Mouse (Mus musculus): ENCODE data around the gene Tmem221. TPM values are rescaled to one million over a fixed set of nuclear protein-coding genes. Genes with fewer than 3 reads are reported as not detected.

Tmem221 gene
- polyA plus RNA-seq, 1 experiment from 2014 or later, result 0.29 TPM

GRCm38 (mm10) chr8:71572077-71572476 is 13.4 kb upstream of the Tmem221 start:
- 90% methylated on average over 2 of the region's 2 CpGs for WGBS
- DNase-seq (ENCODE audit: low spot score), result no peak
- no peak overlapping the region for H3K4me3 ChIP-seq
- H3K27ac ChIP-seq, result no peak overlapping the region
- H3K36me3 ChIP-seq, result no peaks in the 10 kb centered on the region
- H3K27me3 ChIP-seq (ENCODE audit: low read depth, poor library complexity, severe bottlenecking), result peaks cover 33% of the 10 kb centered on the region
- no peaks in the 10 kb centered on the region for H3K9me3 ChIP-seq (replicated peaks)
- peaks cover 29% of the 10 kb centered on the region for H3K4me1 ChIP-seq

- Histone ChIP-seq H3K9me3 (replicated peaks) (no peaks in the 10 kb centered on the region), H3K4me3 (peak overlapping the region; percentile 56), H3K4me1 (peaks cover 29% of the 10 kb centered on the region), H3K27me3 (ENCODE audit: low read depth, poor library complexity, severe bottlenecking) (peaks cover 49% of the 10 kb centered on the region), H3K36me3 (no peaks in the 10 kb centered on the region), H3K27ac (peak overlapping the region; percentile 61)
- WGBS, result under 1% methylated on average over 41 of the region's 41 CpGs
- peak; percentile 90 for DNase-seq (ENCODE audit: low spot score)
These were observed 11.8 kb upstream of the Tmem221 start for GRCm38 (mm10) chr8:71570291-71570954.

GRCm38 (mm10) chr8:71569366-71570290 is 11.0 kb upstream of the Tmem221 start:
- H3K4me1 ChIP-seq, result peaks cover 29% of the 10 kb centered on the region
- DNase-seq (ENCODE audit: low spot score), result peak; percentile 84
- H3K27ac ChIP-seq, result peak overlapping the region; percentile 61
- under 1% methylated on average over 51 of the region's 51 CpGs for WGBS
- peak overlapping the region; percentile 56 for H3K4me3 ChIP-seq
- no peaks in the 10 kb centered on the region for H3K9me3 ChIP-seq (replicated peaks)
- peaks cover 54% of the 10 kb centered on the region for H3K27me3 ChIP-seq (ENCODE audit: low read depth, poor library complexity, severe bottlenecking)
- no peaks in the 10 kb centered on the region for H3K36me3 ChIP-seq

DNA sequence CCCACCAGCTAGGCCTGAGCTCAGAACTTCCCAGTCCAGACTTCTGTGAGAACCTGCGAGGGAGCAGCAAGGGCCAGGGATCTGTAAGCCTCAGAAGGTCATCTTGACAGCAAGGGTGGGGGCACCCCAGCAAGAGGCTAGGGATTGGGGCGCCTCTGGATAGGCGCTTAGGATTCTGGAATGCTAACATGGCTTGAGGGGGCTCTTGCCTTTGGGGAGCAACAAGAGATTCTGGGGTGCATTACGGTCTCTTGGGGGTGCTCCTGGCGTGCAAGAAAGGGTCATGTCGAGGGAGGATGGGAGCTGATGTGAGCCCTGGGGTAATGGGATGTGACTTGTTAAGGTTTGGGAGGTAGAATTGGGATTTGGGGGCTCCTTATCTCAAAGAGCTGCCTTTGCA is 10.3 kb upstream of the Tmem221 start:
- Histone ChIP-seq H3K27me3 (ENCODE audit: low read depth, poor library complexity, severe bottlenecking) (peaks cover 61% of the 10 kb centered on the region), H3K4me1 (peaks cover 29% of the 10 kb centered on the region), H3K4me3 (peak overlapping the region; percentile 56), H3K9me3 (replicated peaks) (peaks cover 4% of the 10 kb centered on the region), H3K27ac (peak overlapping the region; percentile 61), H3K36me3 (no peaks in the 10 kb centered on the region)
- no peak for DNase-seq (ENCODE audit: low spot score)
- WGBS, result 14% methylated on average over 6 of the region's 6 CpGs

DNA sequence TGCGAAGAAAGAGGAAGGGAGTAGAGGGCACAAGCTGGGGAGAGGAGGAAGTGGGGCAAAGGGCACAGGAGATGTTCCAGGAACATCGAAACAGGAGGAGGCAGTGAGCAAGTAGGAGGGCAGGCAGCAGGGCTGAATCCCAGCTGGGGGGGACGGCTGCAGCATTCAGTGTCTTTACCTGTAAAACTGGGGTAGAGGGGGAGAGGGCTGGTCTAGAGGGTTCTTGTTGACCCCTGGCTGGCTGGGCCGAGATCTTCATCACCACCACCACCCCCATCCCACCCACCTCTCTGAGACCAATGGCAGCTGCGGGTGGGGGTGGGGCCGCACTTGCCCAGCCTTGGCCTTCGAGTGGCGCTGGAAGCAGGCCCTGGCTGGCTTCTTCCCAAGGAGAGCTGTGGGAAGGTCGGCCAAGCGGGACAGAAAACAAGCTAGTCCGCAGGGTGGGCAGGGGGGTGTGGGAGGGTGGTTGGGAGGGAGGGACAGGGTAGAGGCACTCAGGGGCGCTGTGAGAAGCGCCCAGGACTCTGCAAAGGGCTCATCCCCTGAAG is 9.8 kb upstream of the Tmem221 start, which contains the start of gene Slc27a1:
Gene Slc27a1, plus strand, starts transcription at position 496 of the 551 bp plus-strand sequence.
- H3K9me3 ChIP-seq (replicated peaks), result peaks cover 4% of the 10 kb centered on the region
- H3K4me3 ChIP-seq, result peak within 1 kb of the TSS; percentile 56
- H3K36me3 ChIP-seq, result no peaks in the 10 kb centered on the region
- DNase-seq (ENCODE audit: low spot score), result no peak
- peaks cover 29% of the 10 kb centered on the region for H3K4me1 ChIP-seq
- 9% methylated on average over 13 of the region's 13 CpGs for WGBS
- H3K27me3 ChIP-seq (ENCODE audit: low read depth, poor library complexity, severe bottlenecking), result peaks cover 66% of the 10 kb centered on the region
- peak within 1 kb of the TSS; percentile 61 for H3K27ac ChIP-seq

DNA sequence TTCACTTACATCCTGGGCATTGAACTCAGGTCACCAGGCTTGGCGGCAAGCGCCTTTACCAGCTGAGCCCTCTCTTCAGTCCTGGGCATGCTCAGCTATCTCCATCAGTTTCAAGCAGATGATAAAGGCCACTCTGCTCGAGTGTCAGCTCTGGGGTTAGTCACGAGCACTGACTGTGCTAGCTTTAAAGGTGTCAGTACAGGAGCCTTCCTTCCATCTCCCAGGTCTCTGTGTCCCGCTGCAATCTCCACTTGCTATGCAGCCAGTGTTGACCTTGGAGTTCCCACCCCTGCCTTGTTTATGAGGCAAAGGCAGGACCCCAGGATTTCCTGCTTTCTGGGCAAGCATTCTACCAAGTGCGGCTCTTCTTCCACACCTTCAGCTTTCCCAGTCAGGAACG is 8.9 kb upstream of the Tmem221 start:
- no peak overlapping the region for H3K4me3 ChIP-seq
- H3K27ac ChIP-seq, result no peak overlapping the region
- H3K27me3 ChIP-seq (ENCODE audit: low read depth, poor library complexity, severe bottlenecking), result peaks cover 75% of the 10 kb centered on the region
- no peak for DNase-seq (ENCODE audit: low spot score)
- WGBS, result 72% methylated on average over 7 of the region's 7 CpGs
- H3K4me1 ChIP-seq, result peaks cover 34% of the 10 kb centered on the region
- no peaks in the 10 kb centered on the region for H3K36me3 ChIP-seq
- peaks cover 4% of the 10 kb centered on the region for H3K9me3 ChIP-seq (replicated peaks)

DNA sequence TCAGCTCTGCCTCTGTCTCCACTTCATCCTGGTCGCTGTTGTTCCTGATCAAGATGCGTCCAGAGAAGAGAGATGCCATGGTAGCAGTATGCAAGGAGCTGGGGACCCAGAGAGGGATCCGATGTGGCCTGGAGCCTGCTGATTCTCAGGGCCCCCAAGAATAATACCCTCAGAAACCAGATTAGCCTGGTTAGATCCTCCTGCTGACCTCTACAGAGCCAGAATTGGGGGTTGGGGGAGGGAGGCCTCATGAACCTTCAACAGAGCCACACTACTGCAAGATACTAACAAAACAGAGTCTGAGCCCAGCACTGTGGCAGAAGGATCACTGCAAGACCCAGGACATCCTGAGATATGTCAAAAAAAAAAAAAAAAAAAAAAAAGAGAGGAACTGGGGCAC is 7.8 kb upstream of the Tmem221 start, which contains the start of gene Nxnl1:
Gene Nxnl1, minus strand, starts transcription at position 101 of the 400 bp plus-strand sequence.
- Histone ChIP-seq H3K4me3 (no peak within 1 kb of the TSS), H3K9me3 (replicated peaks) (peaks cover 4% of the 10 kb centered on the region), H3K36me3 (no peaks in the 10 kb centered on the region), H3K4me1 (peaks cover 35% of the 10 kb centered on the region), H3K27me3 (ENCODE audit: low read depth, poor library complexity, severe bottlenecking) (peaks cover 79% of the 10 kb centered on the region), H3K27ac (no peak within 1 kb of the TSS)
- WGBS, result 66% methylated on average over 3 of the region's 3 CpGs
- DNase-seq (ENCODE audit: low spot score), result no peak

DNA sequence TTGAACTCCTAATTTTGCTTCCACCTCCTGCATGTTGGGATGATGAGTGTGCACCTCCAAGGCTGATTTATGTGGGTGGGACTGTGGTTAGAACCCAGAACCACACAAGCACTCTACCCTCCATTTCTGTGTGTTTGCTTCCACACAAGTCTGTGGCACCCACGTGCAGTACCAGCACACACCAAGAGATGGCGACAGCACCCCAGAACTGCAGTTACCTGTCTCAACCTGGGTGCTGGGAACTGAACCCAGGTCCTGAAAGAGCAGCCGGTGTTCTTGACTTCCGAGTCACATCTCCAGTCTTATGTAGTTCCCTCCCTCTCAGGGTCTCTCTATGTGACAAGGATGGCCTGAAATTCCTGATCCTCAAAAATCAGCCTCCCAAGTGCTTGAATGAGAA is 5.3 kb upstream of the Tmem221 start:
- H3K36me3 ChIP-seq, result no peaks in the 10 kb centered on the region
- H3K9me3 ChIP-seq (replicated peaks), result peaks cover 4% of the 10 kb centered on the region
- H3K4me3 ChIP-seq, result no peak overlapping the region
- no peak overlapping the region for H3K27ac ChIP-seq
- peaks cover 97% of the 10 kb centered on the region for H3K27me3 ChIP-seq (ENCODE audit: low read depth, poor library complexity, severe bottlenecking)
- DNase-seq (ENCODE audit: low spot score), result no peak
- peaks cover 19% of the 10 kb centered on the region for H3K4me1 ChIP-seq
- WGBS, result 92% methylated on average over 4 of the region's 4 CpGs

DNA sequence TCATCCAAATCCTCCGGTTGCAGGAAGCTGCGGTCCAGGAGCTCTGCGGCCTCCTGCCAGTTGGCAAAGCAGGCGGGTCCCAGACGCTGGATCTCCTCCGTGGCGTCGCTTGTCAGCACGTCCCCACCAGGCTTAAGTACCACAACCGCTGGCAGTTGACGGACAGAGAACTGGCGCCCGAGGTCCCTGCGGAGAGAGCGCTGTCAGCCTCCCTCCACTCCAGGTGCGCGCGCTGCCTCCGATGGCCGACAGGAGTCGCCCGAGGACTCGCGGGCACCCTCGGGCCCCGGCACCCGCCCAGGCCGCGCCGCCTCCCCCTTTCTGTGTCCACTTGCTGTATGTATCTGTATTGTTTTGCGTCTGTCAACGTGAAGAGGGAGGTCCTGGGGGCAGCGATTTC is 4.1 kb upstream of the Tmem221 start:
- Histone ChIP-seq H3K27ac (no peak overlapping the region), H3K27me3 (ENCODE audit: low read depth, poor library complexity, severe bottlenecking) (peaks cover 97% of the 10 kb centered on the region), H3K36me3 (no peaks in the 10 kb centered on the region), H3K9me3 (replicated peaks) (peaks cover 4% of the 10 kb centered on the region), H3K4me3 (peak overlapping the region; percentile 31), H3K4me1 (peaks cover 21% of the 10 kb centered on the region)
- WGBS, result 2% methylated on average over 33 of the region's 33 CpGs
- peak; percentile 81 for DNase-seq (ENCODE audit: low spot score)

- Histone ChIP-seq H3K4me1 (peaks cover 21% of the 10 kb centered on the region), H3K36me3 (no peaks in the 10 kb centered on the region), H3K27ac (no peak overlapping the region), H3K27me3 (ENCODE audit: low read depth, poor library complexity, severe bottlenecking) (peaks cover 97% of the 10 kb centered on the region), H3K4me3 (no peak overlapping the region; the same call in 1 of the 2 replicates), H3K9me3 (replicated peaks) (peaks cover 4% of the 10 kb centered on the region)
- peak; percentile 82 for DNase-seq (ENCODE audit: low spot score)
- WGBS, result 3% methylated on average over 15 of the region's 15 CpGs
These were observed 2.7 kb upstream of the Tmem221 start for GRCm38 (mm10) chr8:71561401-71561800.

DNA sequence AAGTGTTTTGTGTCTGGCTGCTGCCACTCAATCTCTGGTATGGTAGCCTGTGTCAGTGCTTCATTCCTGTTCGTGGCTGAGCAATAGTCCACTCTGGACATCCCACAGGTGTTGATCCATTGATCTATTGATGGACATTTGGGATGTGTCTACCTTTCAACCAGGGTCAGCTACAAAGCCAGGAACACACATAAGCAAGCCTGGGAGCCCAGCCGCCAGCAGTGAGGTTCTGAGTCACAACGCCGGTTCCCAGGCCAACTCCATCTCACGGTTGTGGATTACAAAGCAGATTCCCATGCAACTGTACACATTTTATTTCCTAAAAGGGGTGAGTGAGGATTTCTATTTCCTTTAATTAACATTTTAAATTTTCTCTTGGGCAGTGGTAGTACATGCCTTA is 2.1 kb upstream of the Tmem221 start:
- H3K27ac ChIP-seq, result no peak overlapping the region
- H3K4me3 ChIP-seq, result no peak overlapping the region
- WGBS, result 85% methylated on average over 5 of the region's 5 CpGs
- peaks cover 4% of the 10 kb centered on the region for H3K9me3 ChIP-seq (replicated peaks)
- H3K4me1 ChIP-seq, result peaks cover 21% of the 10 kb centered on the region
- peaks cover 97% of the 10 kb centered on the region for H3K27me3 ChIP-seq (ENCODE audit: low read depth, poor library complexity, severe bottlenecking)
- no peaks in the 10 kb centered on the region for H3K36me3 ChIP-seq
- DNase-seq (ENCODE audit: low spot score), result no peak

DNA sequence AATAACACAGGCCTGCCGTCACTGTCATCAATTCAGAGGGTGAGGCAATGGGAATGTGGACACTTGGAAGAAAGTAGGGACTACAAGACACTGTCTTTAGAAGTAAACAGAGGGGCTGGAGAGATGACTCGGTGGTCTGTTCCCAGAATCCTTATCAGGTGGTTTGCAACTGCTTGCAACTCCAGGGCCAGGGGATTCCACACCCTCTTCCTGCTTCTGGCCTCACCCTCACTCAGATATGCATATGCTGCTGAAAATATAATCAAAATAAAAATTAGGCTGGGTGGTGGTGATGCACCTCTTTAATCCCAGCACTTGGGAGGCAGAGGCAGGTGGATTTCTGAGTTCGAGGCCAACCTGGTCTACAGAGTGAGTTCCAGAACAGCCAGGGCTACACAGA is 1.4 kb upstream of the Tmem221 start:
- peaks cover 4% of the 10 kb centered on the region for H3K9me3 ChIP-seq (replicated peaks)
- 77% methylated on average over 3 of the region's 3 CpGs for WGBS
- no peak overlapping the region for H3K27ac ChIP-seq
- H3K27me3 ChIP-seq (ENCODE audit: low read depth, poor library complexity, severe bottlenecking), result peaks cover 98% of the 10 kb centered on the region
- no peak for DNase-seq (ENCODE audit: low spot score)
- H3K4me3 ChIP-seq, result no peak overlapping the region
- peaks cover 21% of the 10 kb centered on the region for H3K4me1 ChIP-seq
- no peaks in the 10 kb centered on the region for H3K36me3 ChIP-seq
